Comparison of ENCODE assay signal across 17 mouse cellular contexts in genomic region chr3:133347535-133347934, GRCm38 (mm10). TPM values are rescaled to one million over a fixed set of nuclear protein-coding genes. Genes with fewer than 3 reads are reported as not detected.
DNase-seq lines count a peak whose midpoint lies in the region; ATAC-seq and TF ChIP-seq lines count a peak whose summit lies in the region.
"Had no signal": no experiment of that assay in that cellular context is flagged by ENCODE, and none has a peak within 500 bp of the region (broad histone marks: within the 10 kb centered on the region; RNA-seq: fewer than 3 reads in every experiment).

No protein-coding gene starts in this region.

- H3K9me3 ChIP-seq in kidney, postnatal 0 days (replicated peaks; ENCODE audit: low read length): no peaks in the 10 kb centered on the region
- no peaks in the 10 kb centered on the region for H3K9me3 ChIP-seq in kidney, embryonic 16.5 days (ENCODE audit: low read length)
- no peaks in the 10 kb centered on the region for H3K9me3 ChIP-seq in lung, postnatal 0 days (ENCODE audit: low read length)
- H3K9me3 ChIP-seq: heart, embryonic 12.5 days; midbrain, embryonic 10.5 days had no signal

- ATAC-seq in kidney, postnatal 0 days (replicated peaks; ENCODE audit: low FRiP score, low read depth): no peak
- ATAC-seq in kidney, embryonic 16.5 days (ENCODE audit: low FRiP score, low TSS enrichment): no peak
- ATAC-seq in lung, postnatal 0 days: peak; percentile 78
- ATAC-seq: liver, postnatal 0 days had no signal

- H3K27ac ChIP-seq in kidney, postnatal 0 days: no peak overlapping the region
- no peak overlapping the region for H3K27ac ChIP-seq in kidney, embryonic 16.5 days (ENCODE audit: low read length)
- H3K27ac ChIP-seq in lung, postnatal 0 days (ENCODE audit: low read length): no peak overlapping the region
- H3K27ac ChIP-seq: midbrain, embryonic 10.5 days had no signal

- H3K4me1 ChIP-seq in kidney, postnatal 0 days (replicated peaks; ENCODE audit: insufficient read depth, low read length): no peaks in the 10 kb centered on the region
- no peaks in the 10 kb centered on the region for H3K4me1 ChIP-seq in kidney, embryonic 16.5 days (ENCODE audit: insufficient read depth, low read length)
- no peaks in the 10 kb centered on the region for H3K4me1 ChIP-seq in lung, postnatal 0 days (ENCODE audit: insufficient read depth, low read depth, low read length)
- H3K4me1 ChIP-seq in lung, adult 2 months (ENCODE audit: control insufficient read depth, insufficient read depth, low read length): peaks cover 2% of the 10 kb centered on the region; the same call in 1 of the 2 replicates
- H3K4me1 ChIP-seq: heart, embryonic 12.5 days; midbrain, embryonic 10.5 days had no signal

- no peak overlapping the region for H3K4me2 ChIP-seq in kidney, postnatal 0 days (ENCODE audit: low read length)
- H3K4me2 ChIP-seq in kidney, embryonic 16.5 days (replicated peaks; ENCODE audit: low read depth, low read length): no peak overlapping the region
- no peak overlapping the region for H3K4me2 ChIP-seq in lung, postnatal 0 days (replicated peaks; ENCODE audit: low read depth, low read length)
- H3K4me2 ChIP-seq: heart, embryonic 12.5 days had no signal

- TF ChIP-seq POLR2A in lung, adult 2 months (IDR thresholded peaks at IDR 0.05; ENCODE audit: borderline replicate concordance, extremely low read depth, low read depth, low read length): no peak

- H3K4me3 ChIP-seq in kidney, postnatal 0 days (replicated peaks; ENCODE audit: low read depth, low read length): no peak overlapping the region
- no peak overlapping the region for H3K4me3 ChIP-seq in kidney, embryonic 16.5 days (ENCODE audit: low read length)
- H3K4me3 ChIP-seq in lung, postnatal 0 days (ENCODE audit: low read depth, low read length): no peak overlapping the region
- H3K4me3 ChIP-seq in lung, adult 2 months (replicated peaks; ENCODE audit: extremely low read depth, low read depth, low read length): no peak overlapping the region
- H3K4me3 ChIP-seq: heart, embryonic 12.5 days; midbrain, embryonic 10.5 days had no signal

- TF ChIP-seq EP300 in lung, postnatal 0 days (IDR thresholded peaks at IDR 0.05): no peak

- no peak for TF ChIP-seq CTCF in kidney, postnatal 0 days (IDR thresholded peaks at IDR 0.05; ENCODE audit: low read depth)
- no peak for TF ChIP-seq CTCF in lung, postnatal 0 days (IDR thresholded peaks at IDR 0.05)
- no peak for TF ChIP-seq CTCF in lung, adult 2 months (IDR thresholded peaks at IDR 0.05; ENCODE audit: insufficient read depth, low read length)

- peak; percentile 17 for DNase-seq in adrenal gland, postnatal 14 days
- no peak for DNase-seq in adrenal gland, postnatal 25 days
- DNase-seq in kidney, postnatal 0 days (ENCODE audit: low spot score): peak; percentile 20
- peak; percentile 15 for DNase-seq in lung, postnatal 0 days (ENCODE audit: low spot score)
- no peak for DNase-seq in lung, adult 2 months
- DNase-seq in left cerebral cortex, adult 11 months (ENCODE audit: low spot score): no peak
- DNase-seq in layer of hippocampus, adult 11-12 months (ENCODE audit: low spot score): no peak
- DNase-seq: adrenal gland, postnatal 36 days; cerebellum, adult 8-10 months; heart, postnatal 36 days; liver; liver, postnatal 0 days; thymus, postnatal 14 days had no signal

- WGBS in kidney, postnatal 0 days: 69% methylated on average over 7 of the region's 7 CpGs
- 75% methylated on average over 7 of the region's 7 CpGs for WGBS in kidney, embryonic 16.5 days
- WGBS in lung, postnatal 0 days: 42% methylated on average over 7 of the region's 7 CpGs
- WGBS in lung, adult 2 months: 34% methylated on average over 7 of the region's 7 CpGs

- H3K27me3 ChIP-seq in kidney, postnatal 0 days (ENCODE audit: insufficient read depth, low read length): no peaks in the 10 kb centered on the region
- H3K27me3 ChIP-seq in kidney, embryonic 16.5 days (ENCODE audit: insufficient read depth, low read length): no peaks in the 10 kb centered on the region
- no peaks in the 10 kb centered on the region for H3K27me3 ChIP-seq in lung, postnatal 0 days (replicated peaks; ENCODE audit: insufficient read depth, low read length)
- H3K27me3 ChIP-seq: CH12.LX; heart, embryonic 12.5 days had no signal

- H3K36me3 ChIP-seq in kidney, postnatal 0 days (ENCODE audit: insufficient read depth, low read length): 0 out of 2 replicates have a peak, but pooled peaks cover 3% of the 10 kb centered on the region
- H3K36me3 ChIP-seq in kidney, embryonic 16.5 days (ENCODE audit: insufficient read depth, low read length): peaks cover 9% of the 10 kb centered on the region; the same call in 1 of the 2 replicates
- no peaks in the 10 kb centered on the region for H3K36me3 ChIP-seq in lung, postnatal 0 days (ENCODE audit: insufficient read depth, low read length)

- no peak overlapping the region for H3K9ac ChIP-seq in kidney, postnatal 0 days (ENCODE audit: low read depth, low read length)
- H3K9ac ChIP-seq in kidney, embryonic 16.5 days (replicated peaks; ENCODE audit: low read length): no peak overlapping the region
- H3K9ac ChIP-seq in lung, postnatal 0 days (replicated peaks; ENCODE audit: low read depth): no peak overlapping the region
- H3K9ac ChIP-seq: heart, embryonic 12.5 days; liver, postnatal 0 days had no signal

RNA-seq across cellular contexts. Expression of gene Ppa2, which starts 37.6 kb away (rescaled TPM):
- 79.0 and 79.7 TPM in 2 replicates for total RNA-seq in adrenal gland, postnatal 14 days (2021)
- 48.7 and 53.2 TPM in 2 replicates for total RNA-seq in adrenal gland, postnatal 25 days (2021)
- polyA plus RNA-seq in kidney, postnatal 0 days (2015; fragmentation: Nextera tagmentation; extraction: Ambion mirVana): 141 and 144 TPM in 2 replicates
- polyA plus RNA-seq in kidney, embryonic 16.5 days (2015; fragmentation: Nextera tagmentation; extraction: Ambion mirVana): 110 and 114 TPM in 2 replicates
- 94.1 and 104 TPM in 2 replicates for polyA plus RNA-seq in lung, postnatal 0 days (2015; fragmentation: Nextera tagmentation; extraction: Ambion mirVana)
- polyA plus RNA-seq in lung, adult 2 months (2012; rRNA removed): 34.6 and 59.2 TPM in 2 replicates

Comparison
In these comparisons a context has a peak if more than half of its experiments do, and no peak if none do; other contexts are left out.
1. DNase-seq: peak in adrenal gland, postnatal 14 days (single experiment), kidney, postnatal 0 days (single experiment) and lung, postnatal 0 days (single experiment); none in adrenal gland, postnatal 25 days (single experiment), lung, adult 2 months (single experiment), left cerebral cortex, adult 11 months (single experiment) and layer of hippocampus, adult 11-12 months (single experiment).